Mouse (Mus musculus) CH12.LX (cell line): ENCODE data around the gene 3830406C13Rik. TPM values are rescaled to one million over a fixed set of nuclear protein-coding genes. Genes with fewer than 3 reads are reported as not detected.

Experiments
- DNase-seq: peaks from one replicate; pipeline ENCODE4 v3.0.0-alpha.2; 2013; ENCODE audit errors: extremely low read depth
- H3K27ac ChIP-seq: 2 replicates; pipeline ENCODE4 v1.5.1; 2012; ENCODE audit warnings: low read depth, mild to moderate bottlenecking, control low read depth, moderate library complexity; ENCODE audit not compliant: insufficient read depth
- H3K27me3 ChIP-seq: replicated peaks from 2 replicates; pipeline ENCODE3; 2012; ENCODE audit warnings: inconsistent platforms
- H3K36me3 ChIP-seq, 2 experiments: replicated peaks in 1 of 2; 2 replicates each; pipeline versions ENCODE3 to v1.6.1; 2012; ENCODE audit warnings: inconsistent platforms in 1 of 2, low read length in 1 of 2, mild to moderate bottlenecking in 1 of 2, mixed read lengths in 1 of 2, moderate library complexity in 1 of 2; ENCODE audit not compliant: control insufficient read depth in 1 of 2, insufficient read depth in 1 of 2
- H3K4me1 ChIP-seq, 2 experiments: 2 replicates each; pipeline ENCODE4 v1.6.1; 2012; ENCODE audit warnings: inconsistent platforms in 1 of 2, moderate library complexity in 1 of 2; ENCODE audit not compliant: insufficient read depth in 2 of 2, control insufficient read depth in 1 of 2
- H3K4me2 ChIP-seq: 2 replicates; pipeline ENCODE4 v1.6.1; 2012; ENCODE audit warnings: low read depth, mild to moderate bottlenecking, control low read depth; ENCODE audit not compliant: poor library complexity, insufficient read depth, severe bottlenecking
- H3K4me3 ChIP-seq, 3 experiments: fragments of 150-350 bp in 1 of 3; sonication (generic) in 1 of 3; replicated peaks in 1 of 3; 2 replicates each; pipeline versions ENCODE3 to v1.5.1; 2011 to 2012; ENCODE audit warnings: low read depth in 2 of 3, low read length in 2 of 3, mild to moderate bottlenecking in 2 of 3, moderate library complexity in 2 of 3, control low read depth in 1 of 3, improper control_type of control experiment in 1 of 3, inconsistent platforms in 1 of 3, mixed read lengths in 1 of 3; ENCODE audit not compliant: poor library complexity in 1 of 3
- H3K79me2 ChIP-seq: replicated peaks from 2 replicates; pipeline ENCODE4 v1.6.1; 2012; ENCODE audit warnings: mild to moderate bottlenecking, moderate library complexity; ENCODE audit not compliant: control insufficient read depth, poor library complexity, insufficient read depth, severe bottlenecking; ENCODE audit errors: extremely low read depth
- H3K9ac ChIP-seq: 2 replicates; pipeline ENCODE4 v1.6.1; 2012; ENCODE audit warnings: low read depth, mild to moderate bottlenecking, control low read depth, moderate library complexity; ENCODE audit not compliant: insufficient read depth
- H3K9me3 ChIP-seq: replicated peaks from 2 replicates; pipeline ENCODE3; 2012; ENCODE audit warnings: low read length, inconsistent platforms, mixed read lengths
- BHLHE40 ChIP-seq: IDR thresholded peaks from 2 replicates; pipeline ENCODE4 v1.6.1; 2011; ENCODE audit warnings: mild to moderate bottlenecking, low read depth, low read length, improper control_type of control experiment
- E2F4 ChIP-seq: IDR thresholded peaks from 2 replicates; pipeline ENCODE4 v1.6.1; 2011; ENCODE audit warnings: low read depth, low read length, improper control_type of control experiment; ENCODE audit not compliant: insufficient replicate concordance
- ELF1 ChIP-seq: IDR thresholded peaks from 2 replicates; pipeline ENCODE4 v1.6.1; 2014; ENCODE audit warnings: low read depth, mild to moderate bottlenecking, inconsistent platforms, low read length, improper control_type of control experiment
- GABPA ChIP-seq: IDR thresholded peaks from 2 replicates; pipeline ENCODE4 v1.6.1; 2012; ENCODE audit warnings: low read depth, low read length, improper control_type of control experiment, inconsistent platforms; ENCODE audit not compliant: insufficient replicate concordance
- HCFC1 ChIP-seq: IDR thresholded peaks from 2 replicates; pipeline ENCODE4 v1.6.1; 2012; ENCODE audit warnings: low read depth, mild to moderate bottlenecking, inconsistent platforms, low read length, improper control_type of control experiment
- IRF4 ChIP-seq: IDR thresholded peaks from 2 replicates; pipeline ENCODE4 v1.6.1; 2014; ENCODE audit warnings: low read depth, mild to moderate bottlenecking, inconsistent platforms, low read length, improper control_type of control experiment
- JUND ChIP-seq: conservative IDR thresholded peaks from 2 replicates; pipeline ENCODE4 v1.6.1; 2011; ENCODE audit warnings: low read depth, low read length, improper control_type of control experiment
- KAT2A ChIP-seq: IDR thresholded peaks from 2 replicates; pipeline ENCODE4 v1.6.1; 2012; ENCODE audit warnings: low read length, improper control_type of control experiment, inconsistent platforms; ENCODE audit not compliant: insufficient replicate concordance
- MAX ChIP-seq: IDR thresholded peaks from 2 replicates; pipeline ENCODE4 v1.6.1; 2011; ENCODE audit warnings: low read length, improper control_type of control experiment
- MAZ ChIP-seq: IDR thresholded peaks from 2 replicates; pipeline ENCODE4 v1.6.1; 2012; ENCODE audit warnings: low read depth, mild to moderate bottlenecking, inconsistent platforms, low read length, improper control_type of control experiment, moderate library complexity
- MEF2A ChIP-seq: IDR thresholded peaks from 2 replicates; pipeline ENCODE4 v1.6.1; 2014; ENCODE audit warnings: low read depth, mild to moderate bottlenecking, inconsistent platforms, low read length, improper control_type of control experiment, borderline replicate concordance
- MYC ChIP-seq: IDR thresholded peaks from 2 replicates; pipeline ENCODE4 v1.6.1; 2011; ENCODE audit warnings: low read depth, mild to moderate bottlenecking, improper control_type of control experiment, low read length
- PAX5 ChIP-seq: IDR thresholded peaks from 2 replicates; pipeline ENCODE4 v1.6.1; 2012; ENCODE audit warnings: low read length, inconsistent platforms, mixed read lengths
- POLR2A ChIP-seq: IDR thresholded peaks from 2 replicates; pipeline ENCODE4 v1.6.1; 2011; ENCODE audit warnings: low read depth, mild to moderate bottlenecking, improper control_type of control experiment, low read length
- SIN3A ChIP-seq: IDR thresholded peaks from 2 replicates; pipeline ENCODE4 v1.6.1; 2012; ENCODE audit warnings: low read length, improper control_type of control experiment, inconsistent platforms
- SMC3 ChIP-seq: IDR thresholded peaks from 2 replicates; pipeline ENCODE4 v1.6.1; 2011; ENCODE audit warnings: low read depth, low read length, improper control_type of control experiment
- UBTF ChIP-seq: IDR thresholded peaks from 2 replicates; pipeline ENCODE4 v1.6.1; 2012; ENCODE audit warnings: low read depth, mild to moderate bottlenecking, inconsistent platforms, low read length, improper control_type of control experiment, moderate library complexity
- ZC3H11A ChIP-seq: IDR thresholded peaks from 2 replicates; pipeline ENCODE4 v1.6.1; 2012; ENCODE audit warnings: low read depth, mild to moderate bottlenecking, inconsistent platforms, low read length, improper control_type of control experiment
- dilution Hi-C: fragments of 300-500 bp; cut with MboI; formaldehyde crosslinking; loops from 2 replicates; pipeline ENCODE4 v1.14.3; 2020; ENCODE audit warnings: low sequenced_read_pairs; ENCODE audit not compliant: extremely low pct_unique_long_range_greater_than_20kb, extremely low pct_ligation_motif_present
- in situ Hi-C: fragments of 300-500 bp; cut with MboI; formaldehyde crosslinking; loops from 3 replicates; pipeline ENCODE4 v1.14.3; 2019; ENCODE audit warnings: low sequenced_read_pairs, low pct_ligation_motif_present, low pct_unique_long_range_greater_than_20kb, mixed read lengths
- polyA plus RNA-seq: library from polyadenylated mRNA; unstranded; fragments of >175 nt; gene quantifications from 2 replicates; pipeline ENCODE4 v1.2.1, GENCODE M21; 2012; ENCODE audit warnings: low read depth; ENCODE audit not compliant: insufficient read length
- total RNA-seq, 2 experiments: library from RNA; depleted of rRNA; stranded (reverse); fragments of 300-350 nt in 1 of 2; fragments of >200 nt in 1 of 2; gene quantifications; 2 replicates each; pipeline ENCODE4 v1.2.3; 2012 to 2014

Gene 3830406C13Rik
- total and polyA plus RNA-seq, 3 experiments: 14.5 to 28.7 (median 27.8) TPM

DNA sequence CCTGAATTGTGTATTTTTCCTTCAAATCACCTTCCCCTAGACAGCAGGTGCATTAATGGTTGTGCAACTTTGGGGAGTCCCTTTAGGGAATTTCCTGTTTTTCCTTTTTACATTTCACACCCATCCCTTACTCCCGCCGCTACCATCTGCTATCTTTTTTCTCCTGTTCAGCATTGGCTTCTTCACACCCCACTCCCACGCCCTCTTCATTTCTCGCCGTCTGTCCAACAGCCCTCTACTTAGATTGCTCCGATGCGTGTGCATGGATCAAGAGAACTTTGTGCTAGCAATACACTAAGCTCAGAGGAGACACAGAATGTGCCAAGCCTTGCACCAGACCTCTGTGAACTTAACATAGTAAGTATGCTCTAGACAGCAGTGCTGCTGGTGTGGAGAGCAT is 12.4 kb downstream of the 3830406C13Rik start:
- no peak overlapping the region for H3K27ac ChIP-seq
- in situ Hi-C loops (no loop called here), dilution Hi-C loops (no loop called here)
- no peak overlapping the region for H3K4me2 ChIP-seq
- H3K4me3 ChIP-seq: no peak overlapping the region
- no peak overlapping the region for H3K9ac ChIP-seq
- H3K27me3 ChIP-seq: no peaks in the 10 kb centered on the region
- DNase-seq: no peak
- TF ChIP-seq MYC: no peak
- TF ChIP-seq, all 38 proteins: peak for 0
- H3K79me2 ChIP-seq: no peaks in the 10 kb centered on the region
- H3K9me3 ChIP-seq: no peaks in the 10 kb centered on the region
- no peaks in the 10 kb centered on the region for H3K4me1 ChIP-seq
- H3K36me3 ChIP-seq: peaks cover 47 to 87% of the 10 kb centered on the region in 2 experiments

DNA sequence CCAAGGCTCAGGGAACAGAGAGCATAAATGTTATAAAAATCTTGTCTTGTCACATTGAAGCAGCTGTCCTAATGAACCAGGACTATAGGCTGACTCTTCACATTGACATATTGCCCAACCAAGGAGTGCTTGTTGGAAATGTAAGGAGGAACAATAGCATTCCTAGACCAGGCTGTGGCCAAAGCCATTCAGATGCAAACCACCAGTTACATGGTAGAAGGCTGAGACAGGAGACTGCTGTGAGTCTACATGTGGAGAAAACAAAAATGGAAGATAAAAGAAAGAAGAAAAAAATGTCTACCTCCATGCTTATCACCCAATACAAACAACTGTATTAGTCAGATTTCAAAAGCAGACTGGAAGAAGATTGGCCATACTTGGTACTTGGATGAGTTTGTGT is 15.2 kb downstream of the 3830406C13Rik start:
- H3K4me1 ChIP-seq: no peaks in the 10 kb centered on the region
- TF ChIP-seq POLR2A: no peak
- no peak for TF ChIP-seq HCFC1
- no peak for TF ChIP-seq KAT2A
- no peak for TF ChIP-seq SMC3
- TF ChIP-seq JUND: no peak
- TF ChIP-seq E2F4: no peak
- TF ChIP-seq SIN3A: no peak
- TF ChIP-seq UBTF: no peak
- TF ChIP-seq MYC: no peak
- TF ChIP-seq IRF4: no peak
- TF ChIP-seq BHLHE40: no peak
- no peak for TF ChIP-seq ZC3H11A
- no peak for TF ChIP-seq MEF2A
- peaks cover 44 to 82% of the 10 kb centered on the region in 2 experiments for H3K36me3 ChIP-seq
- DNase-seq: no peak
- no peak overlapping the region for H3K9ac ChIP-seq
- H3K27ac ChIP-seq: no peak overlapping the region
- no peak overlapping the region for H3K4me2 ChIP-seq
- in situ Hi-C loops (no loop called here), dilution Hi-C loops (no loop called here)
- H3K79me2 ChIP-seq: no peaks in the 10 kb centered on the region
- H3K9me3 ChIP-seq: no peaks in the 10 kb centered on the region
- no peak overlapping the region for H3K4me3 ChIP-seq
- no peaks in the 10 kb centered on the region for H3K27me3 ChIP-seq

DNA sequence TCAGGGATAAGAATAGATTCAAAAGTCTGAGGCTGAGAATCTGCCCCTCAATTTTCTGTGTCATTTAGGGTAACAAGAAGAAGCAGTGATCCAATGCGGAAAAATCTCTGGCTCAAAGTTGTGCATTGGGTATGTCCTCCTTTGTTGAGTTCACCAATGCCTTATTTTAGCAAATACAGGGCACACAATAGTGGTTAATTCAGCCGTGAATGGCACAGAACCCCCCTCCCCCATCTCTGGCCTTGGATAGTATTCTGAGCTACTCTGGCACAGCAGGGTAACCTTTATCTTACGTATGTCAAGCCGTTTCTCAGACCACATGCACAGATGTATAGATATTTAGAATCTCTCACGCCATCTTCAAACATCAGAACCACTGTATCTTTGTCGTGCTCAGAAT is 15.7 kb downstream of the 3830406C13Rik start:
- H3K9ac ChIP-seq: no peak overlapping the region
- no peak overlapping the region for H3K4me2 ChIP-seq
- no peaks in the 10 kb centered on the region for H3K4me1 ChIP-seq
- no peak for TF ChIP-seq MAZ
- no peak for TF ChIP-seq MAX
- TF ChIP-seq GABPA: no peak
- no peak for TF ChIP-seq E2F4
- no peak for TF ChIP-seq PAX5
- TF ChIP-seq ELF1: no peak
- H3K79me2 ChIP-seq: no peaks in the 10 kb centered on the region
- H3K4me3 ChIP-seq: no peak overlapping the region
- in situ Hi-C loops (loop anchor here (25.0 kb wide), 1 partner anchor 238 kb away; no protein-coding TSS in a partner anchor), dilution Hi-C loops (no loop called here)
- no peaks in the 10 kb centered on the region for H3K27me3 ChIP-seq
- H3K27ac ChIP-seq: no peak overlapping the region
- DNase-seq: no peak
- H3K36me3 ChIP-seq: peaks cover 39 to 79% of the 10 kb centered on the region in 2 experiments
- no peaks in the 10 kb centered on the region for H3K9me3 ChIP-seq
